Mouse (Mus musculus): ENCODE data around the gene Dnaja3. TPM values are rescaled to one million over a fixed set of nuclear protein-coding genes. Genes with fewer than 3 reads are reported as not detected.
A peak's percentile ranks its signal among the peaks of the same experiment; 100 is the strongest.

The Dnaja3 gene
- 69.2 and 74.2 TPM in 2 replicates for polyA plus RNA-seq (2016; fragmentation: Nextera tagmentation; extraction: Ambion mirVana)

- WGBS (ENCODE audit: insufficient replicate concordance) = 4% methylated on average over 22 of the region's 22 CpGs
- H3K4me2 ChIP-seq = peak within 1 kb of the TSS; percentile 93
- peak within 1 kb of the TSS; percentile 75 for H3K9ac ChIP-seq
- no peaks in the 10 kb centered on the region for H3K27me3 ChIP-seq (replicated peaks)
- H3K4me3 ChIP-seq = peak within 1 kb of the TSS; percentile 64
- peak; percentile 95 for ATAC-seq
- no peaks in the 10 kb centered on the region for H3K36me3 ChIP-seq
- peak within 1 kb of the TSS; percentile 75 for H3K27ac ChIP-seq
- peaks cover 63% of the 10 kb centered on the region for H3K4me1 ChIP-seq
- no peaks in the 10 kb centered on the region for H3K9me3 ChIP-seq (replicated peaks)
Measured at GRCm38 (mm10) chr16:4639831-4640237, at the start of gene Dnaja3, which contains the start of gene Vasn. Gene Dnaja3, plus strand, starts transcription at chr16:4639989. Gene Vasn, plus strand, starts transcription at chr16:4639941.

GRCm38 (mm10) chr16:4590236-4590635 lies 49.6 kb upstream of the Dnaja3 start:
- H3K27ac ChIP-seq = no peak overlapping the region
- peaks cover 6% of the 10 kb centered on the region; the same call in 1 of the 2 replicates for H3K36me3 ChIP-seq
- no peak overlapping the region for H3K4me2 ChIP-seq
- 84% methylated on average over 9 of the region's 9 CpGs for WGBS (ENCODE audit: insufficient replicate concordance)
- no peak overlapping the region for H3K9ac ChIP-seq
- ATAC-seq = no peak
- H3K4me1 ChIP-seq = peaks cover 49% of the 10 kb centered on the region
- H3K4me3 ChIP-seq = no peak overlapping the region
- peaks cover 35% of the 10 kb centered on the region for H3K27me3 ChIP-seq (replicated peaks)
- no peaks in the 10 kb centered on the region for H3K9me3 ChIP-seq (replicated peaks)

- ATAC-seq = no peak
- Histone ChIP-seq H3K27ac (peak overlapping the region; percentile 62), H3K27me3 (replicated peaks) (peaks cover 57% of the 10 kb centered on the region), H3K4me2 (peak overlapping the region; percentile 82), H3K9me3 (replicated peaks) (no peaks in the 10 kb centered on the region), H3K4me1 (peaks cover 49% of the 10 kb centered on the region), H3K4me3 (peak overlapping the region; percentile 66), H3K36me3 (peaks cover 6% of the 10 kb centered on the region; the same call in 1 of the 2 replicates), H3K9ac (peak overlapping the region; percentile 70)
- 22% methylated on average over 32 of the region's 32 CpGs for WGBS (ENCODE audit: insufficient replicate concordance)
Measured at GRCm38 (mm10) chr16:4592909-4593875, 46.6 kb upstream of the Dnaja3 start.

- Histone ChIP-seq H3K27ac (peak within 1 kb of the TSS; percentile 62), H3K4me1 (peaks cover 52% of the 10 kb centered on the region), H3K9ac (peak within 1 kb of the TSS; percentile 70), H3K4me2 (peak within 1 kb of the TSS; percentile 82), H3K4me3 (peak within 1 kb of the TSS; percentile 66), H3K27me3 (replicated peaks) (peaks cover 57% of the 10 kb centered on the region), H3K36me3 (peaks cover 6% of the 10 kb centered on the region; the same call in 1 of the 2 replicates), H3K9me3 (replicated peaks) (no peaks in the 10 kb centered on the region)
- WGBS (ENCODE audit: insufficient replicate concordance) = 2% methylated on average over 34 of the region's 74 CpGs
- ATAC-seq = peak; percentile 60
Measured at GRCm38 (mm10) chr16:4593971-4594813, 45.6 kb upstream of the Dnaja3 start, which contains the start of gene Glis2. Gene Glis2, plus strand, starts transcription at chr16:4594713.

- Histone ChIP-seq H3K9ac (peak overlapping the region; percentile 70), H3K27ac (peak overlapping the region; percentile 62), H3K4me2 (peak overlapping the region; percentile 82), H3K4me1 (peaks cover 54% of the 10 kb centered on the region), H3K36me3 (peaks cover 6% of the 10 kb centered on the region; the same call in 1 of the 2 replicates), H3K9me3 (replicated peaks) (no peaks in the 10 kb centered on the region), H3K4me3 (peak overlapping the region; percentile 66), H3K27me3 (replicated peaks) (peaks cover 57% of the 10 kb centered on the region)
- peak; percentile 2; the same call in 1 of the 2 replicates for ATAC-seq
- WGBS (ENCODE audit: insufficient replicate concordance) = 1% methylated on average over 50 of the region's 52 CpGs
Measured at GRCm38 (mm10) chr16:4594814-4595526, 44.8 kb upstream of the Dnaja3 start.

GRCm38 (mm10) chr16:4595527-4595963 lies 44.2 kb upstream of the Dnaja3 start:
- Histone ChIP-seq H3K4me3 (peak overlapping the region; percentile 66), H3K9ac (peak overlapping the region; percentile 22; the same call in 1 of the 2 replicates), H3K4me2 (peak overlapping the region; percentile 82), H3K4me1 (peaks cover 54% of the 10 kb centered on the region), H3K36me3 (peaks cover 3% of the 10 kb centered on the region; the same call in 1 of the 2 replicates), H3K27ac (no peak overlapping the region), H3K9me3 (replicated peaks) (no peaks in the 10 kb centered on the region), H3K27me3 (replicated peaks) (peaks cover 57% of the 10 kb centered on the region)
- 41% methylated on average over 5 of the region's 5 CpGs for WGBS (ENCODE audit: insufficient replicate concordance)
- ATAC-seq = no peak

GRCm38 (mm10) chr16:4596141-4596728 lies 43.6 kb upstream of the Dnaja3 start:
- no peak for ATAC-seq
- H3K9me3 ChIP-seq (replicated peaks) = no peaks in the 10 kb centered on the region
- peak overlapping the region; percentile 66 for H3K4me3 ChIP-seq
- H3K9ac ChIP-seq = peak overlapping the region; percentile 22; the same call in 1 of the 2 replicates
- WGBS (ENCODE audit: insufficient replicate concordance) = 35% methylated on average over 3 of the region's 3 CpGs
- H3K4me1 ChIP-seq = peaks cover 60% of the 10 kb centered on the region
- peaks cover 57% of the 10 kb centered on the region for H3K27me3 ChIP-seq (replicated peaks)
- peak overlapping the region; percentile 82 for H3K4me2 ChIP-seq
- H3K36me3 ChIP-seq = no peaks in the 10 kb centered on the region
- H3K27ac ChIP-seq = no peak overlapping the region

GRCm38 (mm10) chr16:4596836-4597235 lies 43.0 kb upstream of the Dnaja3 start:
- peaks cover 64% of the 10 kb centered on the region for H3K4me1 ChIP-seq
- no peak for ATAC-seq
- no peak overlapping the region for H3K27ac ChIP-seq
- H3K9me3 ChIP-seq (replicated peaks) = no peaks in the 10 kb centered on the region
- H3K9ac ChIP-seq = no peak overlapping the region
- 70% methylated on average over 2 of the region's 2 CpGs for WGBS (ENCODE audit: insufficient replicate concordance)
- peaks cover 55% of the 10 kb centered on the region for H3K27me3 ChIP-seq (replicated peaks)
- H3K36me3 ChIP-seq = no peaks in the 10 kb centered on the region
- no peak overlapping the region for H3K4me3 ChIP-seq
- H3K4me2 ChIP-seq = no peak overlapping the region

- Histone ChIP-seq H3K4me2 (no peak overlapping the region), H3K27me3 (replicated peaks) (peaks cover 51% of the 10 kb centered on the region), H3K9ac (no peak overlapping the region), H3K36me3 (no peaks in the 10 kb centered on the region), H3K27ac (no peak overlapping the region), H3K4me3 (no peak overlapping the region), H3K9me3 (replicated peaks) (no peaks in the 10 kb centered on the region), H3K4me1 (peaks cover 68% of the 10 kb centered on the region)
- WGBS (ENCODE audit: insufficient replicate concordance) = 80% methylated on average over 6 of the region's 7 CpGs
- no peak for ATAC-seq
Measured at GRCm38 (mm10) chr16:4597296-4597695, 42.5 kb upstream of the Dnaja3 start.

- H3K27ac ChIP-seq = no peak overlapping the region
Measured at GRCm38 (mm10) chr16:4598041-4598440, 41.7 kb upstream of the Dnaja3 start.

More at GRCm38 (mm10) chr16:4598041-4598440, 41.7 kb upstream of the Dnaja3 start:
- H3K9ac ChIP-seq = no peak overlapping the region
- no peak overlapping the region for H3K4me2 ChIP-seq
- H3K4me3 ChIP-seq = no peak overlapping the region
- H3K4me1 ChIP-seq = peaks cover 76% of the 10 kb centered on the region
- H3K9me3 ChIP-seq (replicated peaks) = no peaks in the 10 kb centered on the region
- no peaks in the 10 kb centered on the region for H3K36me3 ChIP-seq
- WGBS (ENCODE audit: insufficient replicate concordance) = 75% methylated on average over 5 of the region's 5 CpGs
- no peak for ATAC-seq
- peaks cover 44% of the 10 kb centered on the region for H3K27me3 ChIP-seq (replicated peaks)
